Mouse (Mus musculus) thymus, postnatal 36 days (tissue): Measurements from ENCODE around the gene Nedd4.
"Not testable (repeated sequence)": the region's sequence is repeated elsewhere in the genome, so short reads cannot be mapped to it uniquely, and the experiment has no call there.

Source experiments
- DNase-seq, 2 experiments: peaks; one replicate each; pipeline ENCODE4 v3.0.0; 2022; ENCODE audit warnings: mixed read lengths in 2 of 2

Nedd4 gene

DNA sequence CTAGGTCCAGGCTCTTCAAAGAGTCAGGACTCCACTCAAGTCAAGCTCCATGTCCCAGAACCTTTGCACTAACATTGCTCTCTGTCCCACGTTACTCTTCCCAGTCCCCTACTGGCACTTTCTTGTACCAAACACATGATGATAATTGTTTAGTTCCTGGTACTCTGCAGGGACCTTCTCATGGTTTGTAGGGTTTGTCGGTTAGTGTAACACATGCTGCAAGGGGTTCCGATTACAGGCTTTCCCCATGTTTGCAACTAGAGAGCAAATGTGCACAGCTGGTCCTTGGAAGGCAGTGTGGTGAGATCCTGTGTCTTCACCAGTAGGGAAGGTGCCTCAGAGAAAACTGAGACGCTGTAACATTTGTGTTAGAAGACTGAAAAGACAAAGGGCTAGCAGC, 8.6 kb upstream of the Nedd4 start:
- no peak for DNase-seq

DNA sequence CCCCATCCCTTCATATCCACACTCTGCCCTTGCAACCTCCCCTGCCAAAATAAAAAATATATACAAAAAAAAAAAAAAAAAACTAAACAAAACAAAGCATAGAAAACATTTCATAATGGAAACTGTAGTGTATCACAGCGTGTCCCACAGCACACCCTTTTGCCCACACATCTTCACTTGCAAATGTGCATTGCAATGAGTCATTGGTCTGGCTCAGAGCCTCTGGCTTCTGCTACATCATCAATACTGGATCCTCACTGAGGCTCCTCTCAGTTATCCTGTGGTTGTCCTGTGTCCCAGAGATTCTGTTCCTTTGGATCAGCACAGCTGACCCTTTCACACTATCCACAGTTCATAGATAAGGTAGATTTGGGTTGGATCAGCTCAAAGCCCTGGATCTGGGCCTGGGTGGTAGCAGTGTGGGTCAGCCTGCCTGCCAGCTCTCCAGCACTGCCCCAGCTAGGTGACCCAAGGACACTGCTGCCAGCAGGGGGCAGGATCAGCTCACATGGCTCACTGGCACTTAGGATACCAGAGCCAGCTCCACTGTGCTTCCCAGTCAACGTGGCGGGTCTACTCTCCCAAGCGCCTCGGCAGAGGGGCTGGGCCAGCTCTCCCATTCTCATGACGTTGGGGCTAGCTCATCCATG, 7.4 kb upstream of the Nedd4 start:
- peak; percentile 67 to 70 for DNase-seq

- no peak for DNase-seq
Observed at GRCm38 (mm10) chr9:72655602-72656001, 6.5 kb upstream of the Nedd4 start.

DNA sequence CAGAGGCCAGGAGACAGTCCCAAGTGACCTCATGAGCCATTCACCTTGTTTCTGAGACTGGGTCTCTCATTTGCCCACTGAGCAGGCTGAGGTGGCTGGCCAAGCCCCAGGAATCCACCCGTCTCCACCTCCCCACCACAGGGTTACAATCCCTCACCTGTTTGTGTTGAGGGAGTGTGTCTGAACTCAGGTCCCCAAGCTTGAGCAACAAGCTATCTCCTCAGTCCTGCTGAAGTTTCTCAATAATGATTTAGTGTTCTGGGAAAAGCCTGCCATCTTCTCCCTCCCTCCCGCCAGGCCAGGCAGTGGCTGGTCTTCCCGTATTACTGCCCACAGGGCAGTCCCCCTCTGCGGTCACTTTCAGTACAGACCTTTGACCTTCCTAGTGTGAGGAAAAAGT, 5.7 kb upstream of the Nedd4 start:
- no peak for DNase-seq

DNA sequence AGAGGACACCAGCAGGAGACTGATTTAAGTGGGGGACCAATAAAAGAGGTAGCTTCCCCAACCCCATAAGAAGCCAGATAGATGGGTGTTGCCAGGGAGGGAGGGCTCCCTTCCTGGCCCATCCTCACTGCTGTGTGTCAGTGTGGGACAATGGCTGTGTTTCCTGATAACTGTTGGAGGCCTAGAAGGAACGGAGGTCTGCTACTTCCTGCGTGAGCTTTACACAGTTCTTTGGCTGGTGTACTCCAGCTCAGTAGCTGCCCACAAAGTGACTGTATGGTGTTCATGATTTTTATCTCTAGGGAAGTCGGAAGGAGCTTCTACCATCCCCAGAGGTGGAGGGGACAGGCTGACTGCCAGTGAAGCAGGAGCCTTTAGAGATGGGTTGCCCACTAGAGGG, 5.2 kb upstream of the Nedd4 start:
- DNase-seq = no peak

DNA sequence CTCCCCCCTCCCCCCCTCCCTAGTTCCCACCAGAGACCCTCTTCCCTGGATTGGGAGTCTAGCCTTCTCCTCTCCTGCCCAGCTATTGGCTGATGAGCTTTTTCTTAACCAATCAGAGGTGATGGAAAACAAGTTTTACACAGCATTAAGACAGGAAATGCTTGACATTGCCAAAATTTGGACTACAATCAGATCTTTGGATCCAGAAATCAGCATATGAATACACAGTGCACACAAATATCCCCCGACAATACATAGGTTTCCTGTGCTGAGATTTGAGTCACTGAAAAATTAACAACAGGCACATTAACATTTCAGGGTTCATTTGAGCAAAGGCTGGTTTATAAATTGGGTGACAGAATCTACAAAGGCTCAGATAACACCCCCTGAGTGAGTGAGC, 4.5 kb upstream of the Nedd4 start:
- no peak for DNase-seq

DNA sequence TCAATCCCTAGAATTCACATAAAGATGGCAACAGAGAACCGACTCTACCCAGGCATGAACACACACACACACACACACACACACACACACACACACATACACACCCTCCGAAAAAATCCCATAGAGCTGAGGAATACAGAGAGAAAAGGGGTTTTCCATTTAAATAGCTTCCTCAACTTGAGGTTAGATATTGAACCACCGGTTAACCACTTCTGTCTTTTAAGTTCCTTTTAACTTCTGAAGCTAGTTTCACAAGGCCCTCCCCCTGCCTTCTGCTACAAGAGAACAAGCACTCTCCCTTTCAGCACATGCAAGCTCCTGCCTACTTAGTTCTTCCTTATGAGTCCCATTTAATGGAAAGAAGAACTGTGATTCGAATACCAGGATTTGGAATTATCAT, 2.0 kb upstream of the Nedd4 start:
- peak; percentile 17 to 28 for DNase-seq

DNA sequence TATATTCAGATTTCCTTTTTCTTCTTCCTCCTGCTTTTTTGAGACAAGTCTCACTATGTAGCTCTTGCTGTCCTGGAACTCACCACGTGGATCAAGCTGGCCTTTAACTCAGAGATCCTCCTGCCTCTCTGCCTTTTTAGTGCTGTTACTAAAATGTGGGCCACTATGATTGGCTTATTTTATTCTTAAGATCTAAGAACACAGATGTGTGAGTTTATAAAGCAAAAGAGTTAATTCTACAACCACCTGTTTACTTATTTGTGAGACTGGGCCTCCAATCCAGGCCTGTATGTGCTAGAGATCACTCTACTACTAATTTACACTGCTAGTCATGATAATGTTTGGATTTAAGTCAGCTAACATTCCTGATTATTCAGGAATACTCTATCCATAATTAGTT, 1.2 kb upstream of the Nedd4 start:
- DNase-seq = no peak

DNA sequence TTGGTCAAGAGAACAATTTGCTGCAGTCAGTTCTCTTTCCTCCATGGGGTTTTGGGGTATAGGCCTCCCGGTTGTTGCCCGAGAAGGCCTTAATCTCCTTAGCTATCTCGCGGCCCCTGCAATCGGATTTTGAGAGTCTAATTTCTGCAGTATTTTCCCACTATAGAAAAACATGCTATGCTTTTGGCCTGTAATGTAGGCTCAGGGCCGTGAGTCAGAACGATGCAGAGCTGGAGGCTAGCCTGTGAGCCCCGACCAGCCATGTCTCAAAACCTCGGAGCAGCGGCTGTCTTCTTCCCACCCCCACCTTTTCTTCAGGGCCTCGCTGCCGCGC, 618 bp upstream of the Nedd4 start:
- DNase-seq = no peak

DNA sequence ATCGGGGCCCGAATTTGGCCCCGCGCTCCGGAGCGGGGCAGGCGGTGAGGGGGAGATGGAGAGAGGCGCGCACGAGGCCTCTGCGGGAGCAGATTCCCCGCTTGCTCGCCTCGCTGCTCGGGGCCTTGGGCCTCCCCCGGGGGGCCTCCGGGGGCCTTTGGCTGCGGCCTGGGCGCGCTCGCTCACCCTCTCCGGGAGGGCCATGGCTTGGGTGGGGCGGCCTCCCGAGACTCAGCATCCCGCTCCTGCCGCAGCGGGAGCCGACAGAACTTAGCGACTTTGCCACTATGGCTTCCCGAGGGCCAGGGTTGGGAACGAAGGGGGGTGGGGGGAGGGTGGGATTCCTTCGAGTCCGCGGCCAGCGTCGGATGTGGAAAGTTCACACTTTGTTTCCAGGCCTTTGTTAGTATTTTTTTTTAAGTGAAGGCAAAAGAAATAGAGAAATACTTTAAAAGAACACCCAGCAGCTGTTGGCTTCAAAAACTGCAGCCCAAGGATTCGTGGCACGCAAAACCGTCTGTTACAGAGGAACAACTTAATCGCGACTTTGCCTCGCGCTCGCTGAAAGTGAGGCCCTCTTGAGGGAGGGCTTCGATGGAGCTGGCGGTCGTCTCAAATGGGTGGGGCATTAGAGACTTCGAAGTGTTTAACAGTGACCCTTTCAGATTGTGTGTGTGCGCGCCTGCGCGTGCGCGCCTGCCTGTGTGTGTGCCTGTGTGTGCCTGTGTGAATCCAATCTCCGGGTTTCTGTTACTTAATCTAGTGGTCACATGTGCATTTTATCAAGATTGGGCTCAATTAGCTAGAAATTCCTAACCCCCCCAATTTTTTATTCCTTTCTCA, 766 bp downstream of the Nedd4 start:
- peak; percentile 42 to 54 for DNase-seq

- DNase-seq = no peak
Observed at GRCm38 (mm10) chr9:72663534-72663918, 1.4 kb downstream of the Nedd4 start.

DNA sequence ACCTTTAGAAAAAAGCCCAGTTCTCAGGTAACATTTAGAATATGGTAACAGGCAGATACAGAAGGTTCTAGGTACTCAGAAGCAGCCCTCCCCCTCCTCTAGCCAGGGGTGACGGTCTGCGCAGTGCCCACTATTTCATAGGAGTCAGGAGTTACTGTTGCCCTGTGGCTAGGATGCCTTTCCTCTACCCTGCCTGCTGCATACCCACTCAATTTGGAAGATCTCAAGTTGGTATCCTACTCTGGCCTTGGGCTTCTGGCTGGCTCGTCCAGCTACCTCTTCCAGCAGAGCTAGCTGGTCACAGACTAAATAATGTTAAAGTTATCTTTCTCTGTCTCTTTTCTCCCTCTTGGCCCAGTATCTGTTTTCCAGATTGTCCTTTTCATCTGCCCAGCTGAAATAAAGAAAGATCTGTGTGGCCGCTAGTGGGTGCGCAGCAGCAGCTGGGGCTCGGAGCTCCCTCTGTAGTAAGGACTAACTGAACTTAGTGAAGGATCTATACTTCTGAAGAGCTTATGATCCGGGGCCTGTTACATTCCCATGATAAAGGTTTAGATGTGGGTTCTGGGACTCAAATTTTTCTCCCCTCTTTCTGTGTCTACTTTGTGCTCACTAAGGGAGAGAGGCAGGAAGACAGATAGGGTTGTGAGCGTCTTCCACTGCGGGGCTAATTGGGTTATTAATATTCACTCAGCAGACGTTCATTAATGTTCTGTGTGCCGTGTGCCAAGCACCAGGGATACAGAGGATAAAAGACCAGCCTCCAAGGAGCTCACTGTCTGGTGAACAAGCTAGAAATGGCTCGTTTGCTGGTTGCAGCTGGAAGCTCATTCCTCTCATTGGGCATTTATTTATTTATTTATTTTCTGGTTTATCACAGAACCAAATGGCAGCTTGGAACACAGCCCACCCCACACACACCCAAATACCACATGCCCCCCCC, 2.5 kb downstream of the Nedd4 start:
- no peak for DNase-seq

GRCm38 (mm10) chr9:72665517-72665916, 3.4 kb downstream of the Nedd4 start:
- no peak for DNase-seq

DNA sequence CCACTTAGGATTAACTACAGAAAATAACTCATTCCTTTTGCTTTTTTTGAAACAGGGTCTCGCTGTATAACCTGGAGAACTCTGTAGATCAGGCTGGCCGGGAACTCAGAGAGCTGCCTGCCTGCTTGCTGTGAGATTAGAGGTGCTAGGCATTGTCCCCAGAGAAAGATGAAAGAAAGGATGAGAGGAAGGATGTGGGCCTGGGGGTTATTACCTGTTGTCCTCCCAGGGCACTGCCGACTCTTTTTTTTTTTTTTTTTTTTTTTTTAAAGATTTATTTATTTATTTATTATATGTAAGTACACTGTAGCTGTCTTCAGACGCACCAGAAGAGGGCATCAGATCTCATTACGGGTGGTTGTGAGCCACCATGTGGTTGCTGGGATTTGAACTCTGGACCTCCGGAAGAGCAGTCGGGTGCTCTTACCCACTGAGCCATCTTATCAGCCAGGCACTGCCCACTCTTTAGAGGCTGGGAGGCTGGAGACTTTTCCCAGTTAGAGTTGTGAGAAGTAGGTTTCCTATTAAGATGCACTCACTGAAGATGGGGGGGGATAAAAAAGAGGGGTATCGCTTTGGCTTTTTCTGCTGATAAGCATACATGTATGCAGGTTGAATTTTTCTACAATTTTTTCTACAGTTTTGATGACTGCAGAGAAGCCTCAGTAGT, 4.3 kb downstream of the Nedd4 start:
- not testable (repeated sequence) for DNase-seq

DNA sequence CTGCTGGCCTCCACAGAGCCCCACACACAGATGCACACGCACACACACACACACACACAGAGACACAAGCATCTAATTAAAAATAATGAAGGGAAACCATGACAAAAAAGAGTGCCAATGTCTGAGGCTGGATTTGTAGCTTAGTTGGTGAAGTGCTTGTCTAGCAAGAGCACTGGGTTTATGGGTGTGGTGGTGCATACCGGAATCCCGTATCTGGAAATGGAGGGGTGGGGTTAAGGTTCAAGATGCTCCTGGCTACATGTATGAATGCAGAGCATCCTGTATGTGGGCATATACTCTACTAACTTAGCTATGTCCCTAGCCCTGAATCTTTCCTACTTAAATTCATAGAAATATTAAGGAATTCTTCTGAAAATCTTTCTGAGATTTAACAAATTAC, 5.0 kb downstream of the Nedd4 start:
- no peak for DNase-seq

DNA sequence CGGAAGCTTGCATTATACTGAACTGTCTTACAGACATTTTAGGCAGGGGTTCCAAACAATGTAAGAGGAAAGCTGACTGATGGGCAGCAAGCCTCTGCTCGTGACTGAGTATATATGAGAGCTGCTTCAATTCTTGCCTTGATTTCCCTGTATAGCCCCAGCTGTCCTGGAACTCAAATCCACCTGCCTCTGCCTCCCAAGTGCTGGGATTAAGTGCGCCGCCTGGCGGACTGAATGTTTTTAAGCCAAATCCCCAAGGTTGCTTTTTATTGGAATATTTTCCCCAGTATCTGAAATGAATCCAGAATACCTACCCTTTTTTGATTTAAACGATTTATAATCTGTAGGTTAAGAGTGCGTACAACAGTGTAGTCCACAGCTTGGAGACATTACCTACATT, 7.2 kb downstream of the Nedd4 start:
- no peak for DNase-seq

DNA sequence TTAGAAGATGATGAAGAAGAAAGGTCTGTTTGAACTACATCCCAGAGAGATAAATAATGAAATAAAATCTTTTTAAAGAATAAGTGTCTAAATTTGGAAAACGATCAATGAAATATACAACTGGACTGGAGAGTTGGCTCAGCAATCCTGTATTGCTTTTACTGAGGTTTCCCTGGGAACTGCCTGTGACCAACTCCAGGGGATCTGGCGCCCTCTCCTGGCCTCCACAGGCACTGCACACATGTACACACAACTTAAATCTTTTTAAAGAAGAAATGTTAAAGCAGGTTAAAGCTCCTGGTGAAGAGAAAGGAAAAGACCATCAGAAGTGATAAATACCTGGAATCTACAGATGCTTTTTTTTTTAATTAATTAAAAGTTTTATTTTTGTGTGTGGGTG, 10.2 kb downstream of the Nedd4 start:
- DNase-seq = peak; percentile 76 to 80

DNA sequence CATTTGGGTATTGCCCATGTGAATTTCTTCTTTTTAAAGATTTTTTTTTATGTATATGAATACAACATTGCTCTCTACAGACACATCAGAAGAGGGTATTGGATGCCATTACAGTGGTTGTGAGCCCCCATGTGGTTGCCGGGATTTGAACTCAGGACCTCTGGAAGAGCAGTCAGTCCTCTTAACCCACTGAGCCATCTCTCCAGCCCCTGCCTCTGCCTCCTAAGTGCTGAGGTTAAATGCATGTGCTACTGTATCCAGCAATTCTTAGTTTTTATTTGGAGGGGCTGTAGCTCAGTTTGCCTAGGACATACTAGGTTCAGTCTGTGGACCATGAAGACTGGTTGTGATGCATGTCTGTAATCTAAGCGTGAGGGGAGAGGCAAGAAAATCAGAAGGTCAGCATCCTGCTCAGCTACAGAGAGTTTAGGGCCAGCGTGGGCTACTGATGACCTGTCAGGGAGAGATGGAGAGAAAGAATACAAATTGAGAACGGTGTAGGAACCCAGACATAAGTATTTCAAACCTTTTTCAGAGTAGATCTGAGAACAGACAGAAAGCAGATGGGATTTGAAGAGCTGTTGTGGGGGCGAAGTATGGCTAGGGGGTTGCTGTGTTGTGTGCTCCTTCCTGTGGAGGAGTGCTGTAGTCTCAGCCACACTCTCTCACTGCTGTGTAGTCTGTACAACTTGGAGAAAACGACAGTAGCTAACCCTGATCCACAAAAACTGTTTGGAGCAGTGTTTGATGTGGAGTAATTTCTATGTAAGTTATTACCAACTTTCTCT, 13.0 kb downstream of the Nedd4 start:
- DNase-seq = no peak

- no peak for DNase-seq
Observed at GRCm38 (mm10) chr9:72675745-72676200, 13.6 kb downstream of the Nedd4 start.

- DNase-seq = no peak
Observed at GRCm38 (mm10) chr9:72677659-72678058, 15.5 kb downstream of the Nedd4 start.

DNA sequence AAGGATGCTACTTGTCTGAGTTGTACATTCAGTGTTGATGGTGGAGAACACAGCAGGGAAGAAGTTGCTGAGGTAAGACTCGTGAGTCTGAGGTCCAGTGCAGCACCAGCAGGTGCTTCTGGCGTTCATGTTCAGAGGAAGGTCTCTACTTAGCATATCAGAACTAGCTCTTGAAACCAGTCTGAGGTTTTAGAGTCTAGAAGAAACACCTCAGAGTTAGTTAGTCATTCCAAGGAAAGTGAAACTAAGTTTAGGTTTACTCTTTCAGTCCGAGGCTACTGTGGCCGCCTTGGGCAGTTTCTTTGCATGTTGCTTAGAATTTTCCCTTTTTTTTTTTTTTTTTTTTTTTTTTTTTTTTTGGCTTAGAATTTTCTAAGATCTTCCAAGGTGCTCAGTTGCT, 16.6 kb downstream of the Nedd4 start:
- no peak for DNase-seq

GRCm38 (mm10) chr9:72681652-72682228, 19.6 kb downstream of the Nedd4 start:
- DNase-seq = no peak
